Mouse (Mus musculus) stomach, embryonic 16.5 days (tissue): ENCODE results near the gene Pcbp1. TPM values are rescaled to one million over a fixed set of nuclear protein-coding genes. Genes with fewer than 3 reads are reported as not detected.

Source experiments
- ATAC-seq: fragments of 200-750 bp; cut with Nextera tagmentation; 2 replicates; pipeline ENCODE4 v1.8.0; 2017; ENCODE audit warnings: moderate number of reproducible peaks, moderate TSS enrichment; ENCODE audit not compliant: insufficient read depth, low FRiP score
- H3K27ac ChIP-seq: fragments of 300-500 bp; sonication (generic); 2 replicates; pipeline ENCODE4 v1.5.1; 2014; ENCODE audit warnings: low read length
- H3K27me3 ChIP-seq: fragments of 300-500 bp; sonication (generic); 2 replicates; pipeline ENCODE4 v1.6.1; 2014; ENCODE audit warnings: low read length, control low read depth, mixed read lengths; ENCODE audit not compliant: control insufficient read depth, insufficient read depth
- H3K36me3 ChIP-seq: fragments of 300-500 bp; sonication (generic); 2 replicates; pipeline ENCODE4 v1.6.1; 2014; ENCODE audit warnings: low read length; ENCODE audit not compliant: control insufficient read depth, insufficient read depth
- H3K4me1 ChIP-seq: fragments of 300-500 bp; sonication (generic); 2 replicates; pipeline ENCODE4 v1.6.1; 2014; ENCODE audit warnings: low read length, control low read depth, mixed read lengths; ENCODE audit not compliant: control insufficient read depth, insufficient read depth
- H3K4me2 ChIP-seq: fragments of 300-500 bp; sonication (generic); 2 replicates; pipeline ENCODE4 v1.6.1; 2014; ENCODE audit warnings: low read depth, low read length, mixed read lengths
- H3K4me3 ChIP-seq: fragments of 300-500 bp; sonication (generic); replicated peaks from 2 replicates; pipeline ENCODE4 v1.5.1; 2014; ENCODE audit warnings: mild to moderate bottlenecking, low read length
- H3K9ac ChIP-seq: fragments of 300-500 bp; sonication (generic); 2 replicates; pipeline ENCODE4 v1.6.1; 2014; ENCODE audit warnings: low read length
- H3K9me3 ChIP-seq: fragments of 300-500 bp; sonication (generic); replicated peaks from 2 replicates; pipeline ENCODE4 v1.6.1; 2016; ENCODE audit warnings: low read length, control low read depth; ENCODE audit not compliant: control insufficient read depth
- WGBS: fragments of 180-500 bp; shearing (Covaris S2); extraction: QIAGEN DNeasy Blood & Tissue Kit; methylation state at CpG from one replicate; pipeline ENCODE4 v1.1.7; 2014; 5-methylcytosine and 5-hydroxymethylcytosine counted together
- polyA plus RNA-seq: library from polyadenylated mRNA; unstranded; fragments of >200 nt; fragmentation: Nextera tagmentation; extraction: Ambion mirVana; gene quantifications from 2 replicates; pipeline ENCODE4 v1.2.1, GENCODE M21; 2015

The Pcbp1 gene
- polyA plus RNA-seq, 1 experiment from 2014 or later = 197 TPM

GRCm38 (mm10) chr6:86513296-86513695, 12.8 kb downstream of the Pcbp1 start:
- no peaks in the 10 kb centered on the region for H3K9me3 ChIP-seq
- WGBS = 91% methylated on average over 4 of the region's 4 CpGs
- H3K27me3 ChIP-seq = no peaks in the 10 kb centered on the region
- no peak overlapping the region for H3K4me3 ChIP-seq
- H3K27ac ChIP-seq = no peak overlapping the region
- ATAC-seq = no peak
- H3K4me2 ChIP-seq = no peak overlapping the region
- no peak overlapping the region for H3K9ac ChIP-seq
- H3K36me3 ChIP-seq = no peaks in the 10 kb centered on the region
- no peaks in the 10 kb centered on the region for H3K4me1 ChIP-seq

GRCm38 (mm10) chr6:86510979-86511378, 15.1 kb downstream of the Pcbp1 start:
- whole genome bisulfite sequencing = 52% methylated on average over 4 of the region's 4 CpGs
- Histone ChIP-seq H3K9me3 (no peaks in the 10 kb centered on the region), H3K36me3 (no peaks in the 10 kb centered on the region), H3K4me2 (no peak overlapping the region), H3K4me3 (no peak overlapping the region), H3K27ac (no peak overlapping the region), H3K4me1 (no peaks in the 10 kb centered on the region), H3K27me3 (no peaks in the 10 kb centered on the region), H3K9ac (no peak overlapping the region)
- no peak for ATAC-seq

- Histone ChIP-seq H3K9me3 (no peaks in the 10 kb centered on the region), H3K27me3 (no peaks in the 10 kb centered on the region), H3K4me1 (no peaks in the 10 kb centered on the region), H3K36me3 (no peaks in the 10 kb centered on the region), H3K4me2 (no peak overlapping the region), H3K27ac (no peak overlapping the region), H3K4me3 (no peak overlapping the region), H3K9ac (no peak overlapping the region)
- WGBS = 57% methylated on average over 3 of the region's 3 CpGs
- ATAC-seq = no peak
Observed at GRCm38 (mm10) chr6:86509866-86510200, 16.3 kb downstream of the Pcbp1 start.

GRCm38 (mm10) chr6:86509194-86509865, 16.8 kb downstream of the Pcbp1 start:
- Histone ChIP-seq H3K27ac (no peak overlapping the region), H3K4me3 (no peak overlapping the region), H3K27me3 (no peaks in the 10 kb centered on the region), H3K9me3 (no peaks in the 10 kb centered on the region), H3K9ac (no peak overlapping the region), H3K36me3 (no peaks in the 10 kb centered on the region), H3K4me1 (no peaks in the 10 kb centered on the region), H3K4me2 (no peak overlapping the region)
- WGBS = 82% methylated on average over 4 of the region's 4 CpGs
- no peak for ATAC-seq

- 74% methylated on average over 3 of the region's 3 CpGs for WGBS
- H3K9me3 ChIP-seq = no peaks in the 10 kb centered on the region
Observed at GRCm38 (mm10) chr6:86508736-86509135, 17.4 kb downstream of the Pcbp1 start.

GRCm38 (mm10) chr6:86507116-86507515, 19.0 kb downstream of the Pcbp1 start:
- no peak overlapping the region for H3K27ac ChIP-seq
- H3K4me1 ChIP-seq = no peaks in the 10 kb centered on the region
- no peak for ATAC-seq
- no peak overlapping the region for H3K9ac ChIP-seq
- no peak overlapping the region for H3K4me2 ChIP-seq
- H3K27me3 ChIP-seq = no peaks in the 10 kb centered on the region
- no peaks in the 10 kb centered on the region for H3K9me3 ChIP-seq
- no peak overlapping the region for H3K4me3 ChIP-seq
- H3K36me3 ChIP-seq = no peaks in the 10 kb centered on the region

More at GRCm38 (mm10) chr6:86508736-86509135, 17.4 kb downstream of the Pcbp1 start:
- Histone ChIP-seq H3K9ac (no peak overlapping the region), H3K27me3 (no peaks in the 10 kb centered on the region), H3K36me3 (no peaks in the 10 kb centered on the region), H3K4me2 (no peak overlapping the region), H3K27ac (no peak overlapping the region), H3K4me3 (no peak overlapping the region), H3K4me1 (no peaks in the 10 kb centered on the region)
- ATAC-seq = no peak

- Histone ChIP-seq H3K36me3 (no peaks in the 10 kb centered on the region), H3K27ac (no peak overlapping the region), H3K9me3 (no peaks in the 10 kb centered on the region), H3K4me1 (no peaks in the 10 kb centered on the region), H3K4me3 (no peak overlapping the region), H3K4me2 (no peak overlapping the region), H3K27me3 (no peaks in the 10 kb centered on the region), H3K9ac (no peak overlapping the region)
- ATAC-seq = no peak
- WGBS = 80% methylated on average over 3 of the region's 3 CpGs
Observed at GRCm38 (mm10) chr6:86506309-86506708, 19.8 kb downstream of the Pcbp1 start.

GRCm38 (mm10) chr6:86505671-86506070, 20.4 kb downstream of the Pcbp1 start:
- Histone ChIP-seq H3K27me3 (no peaks in the 10 kb centered on the region), H3K4me3 (no peak overlapping the region), H3K27ac (no peak overlapping the region), H3K9me3 (no peaks in the 10 kb centered on the region), H3K9ac (no peak overlapping the region), H3K4me2 (no peak overlapping the region), H3K36me3 (no peaks in the 10 kb centered on the region), H3K4me1 (no peaks in the 10 kb centered on the region)
- no peak for ATAC-seq
- WGBS = 59% methylated on average over 7 of the region's 7 CpGs

- H3K4me3 ChIP-seq = no peak overlapping the region
- no peaks in the 10 kb centered on the region for H3K27me3 ChIP-seq
- WGBS = 89% methylated on average over 4 of the region's 4 CpGs
- ATAC-seq = no peak
- H3K27ac ChIP-seq = no peak overlapping the region
- no peak overlapping the region for H3K9ac ChIP-seq
- no peaks in the 10 kb centered on the region for H3K36me3 ChIP-seq
- H3K4me1 ChIP-seq = peaks cover 6% of the 10 kb centered on the region; the same call in 1 of the 2 replicates
- H3K4me2 ChIP-seq = no peak overlapping the region
- H3K9me3 ChIP-seq = no peaks in the 10 kb centered on the region
Observed at GRCm38 (mm10) chr6:86503513-86503912, 22.6 kb downstream of the Pcbp1 start.
